Mouse (Mus musculus) neural tube, embryonic 11.5 days (tissue): Measurements from ENCODE around the gene Actl9. TPM values are rescaled to one million over a fixed set of nuclear protein-coding genes. Genes with fewer than 3 reads are reported as not detected.

ENCODE experiments used
- ATAC-seq: fragments of 200-750 bp; cut with Nextera tagmentation; 2 replicates; pipeline ENCODE4 v1.8.0; 2017; ENCODE audit warnings: moderate number of reproducible peaks, mild to moderate bottlenecking, moderate TSS enrichment, moderate library complexity; ENCODE audit not compliant: insufficient read depth, low FRiP score, low TSS enrichment
- DNase-seq: peaks from one replicate; pipeline ENCODE4 v3.0.0-alpha.2; 2015; ENCODE audit warnings: low spot score
- H3K27ac ChIP-seq: fragments of 300-500 bp; sonication (generic); 2 replicates; pipeline ENCODE4 v1.5.1; 2014; ENCODE audit warnings: low read depth, mild to moderate bottlenecking, low read length
- H3K27me3 ChIP-seq: fragments of 300-500 bp; sonication (generic); 2 replicates; pipeline ENCODE4 v1.6.1; 2014; ENCODE audit warnings: mild to moderate bottlenecking, low read length, mixed read lengths; ENCODE audit not compliant: control insufficient read depth, insufficient read depth
- H3K36me3 ChIP-seq: fragments of 300-500 bp; sonication (generic); 2 replicates; pipeline ENCODE4 v1.6.1; 2014; ENCODE audit warnings: mild to moderate bottlenecking, low read length, moderate library complexity, mixed read lengths; ENCODE audit not compliant: control insufficient read depth, insufficient read depth
- H3K4me1 ChIP-seq: fragments of 300-500 bp; sonication (generic); 2 replicates; pipeline ENCODE4 v1.6.1; 2014; ENCODE audit warnings: low read length, mixed read lengths; ENCODE audit not compliant: control insufficient read depth, insufficient read depth
- H3K4me2 ChIP-seq: fragments of 300-500 bp; sonication (generic); 2 replicates; pipeline ENCODE4 v1.6.1; 2014; ENCODE audit warnings: low read depth, mild to moderate bottlenecking, moderate library complexity
- H3K4me3 ChIP-seq: fragments of 300-500 bp; sonication (generic); 2 replicates; pipeline ENCODE4 v1.5.1; 2014; ENCODE audit warnings: low read depth, low read length
- H3K9ac ChIP-seq: fragments of 300-500 bp; sonication (generic); 2 replicates; pipeline ENCODE4 v1.6.1; 2014; ENCODE audit warnings: mild to moderate bottlenecking, low read length
- H3K9me3 ChIP-seq: fragments of 300-500 bp; sonication (generic); 2 replicates; pipeline ENCODE4 v1.6.1; 2016; ENCODE audit warnings: low read length; ENCODE audit not compliant: control insufficient read depth
- WGBS: fragments of 180-500 bp; shearing (Covaris S2); extraction: QIAGEN DNeasy Blood & Tissue Kit; methylation state at CpG from one replicate; pipeline ENCODE4 v1.1.7; 2014; 5-methylcytosine and 5-hydroxymethylcytosine counted together
- polyA plus RNA-seq: library from polyadenylated mRNA; unstranded; fragments of >200 nt; fragmentation: Nextera tagmentation; extraction: Ambion mirVana; gene quantifications from 2 replicates; pipeline ENCODE4 v1.2.1, GENCODE M21; 2014

Gene Actl9
- polyA plus RNA-seq, 1 experiment from 2014 or later = not detected

DNA sequence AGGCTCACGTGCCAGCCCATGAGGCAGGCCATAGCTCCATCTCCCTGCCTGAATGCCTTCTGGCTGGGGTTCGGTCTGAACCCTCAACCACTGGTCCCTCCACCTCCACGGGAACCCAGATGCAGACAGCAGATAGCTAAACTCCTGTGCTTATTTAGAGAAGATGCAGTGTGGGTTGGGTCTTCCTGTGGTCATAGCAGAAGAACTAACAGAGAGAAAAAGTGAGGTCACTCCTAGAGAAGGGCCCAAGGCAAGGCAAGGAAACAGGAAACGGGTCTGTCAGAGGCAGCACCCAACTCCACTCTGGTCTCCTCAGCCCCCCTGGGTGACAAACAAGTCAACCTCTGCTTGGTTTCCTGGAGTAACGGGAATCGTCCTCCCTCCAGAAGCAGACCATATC, 38.5 kb downstream of the Actl9 start:
- no peak for ATAC-seq
- no peak overlapping the region for H3K9ac ChIP-seq
- no peaks in the 10 kb centered on the region for H3K9me3 ChIP-seq
- whole genome bisulfite sequencing = 74% methylated on average over 6 of the region's 6 CpGs
- no peaks in the 10 kb centered on the region for H3K27me3 ChIP-seq
- no peaks in the 10 kb centered on the region for H3K36me3 ChIP-seq
- H3K4me3 ChIP-seq = no peak overlapping the region
- no peaks in the 10 kb centered on the region for H3K4me1 ChIP-seq
- H3K27ac ChIP-seq = no peak overlapping the region
- DNase-seq = no peak
- H3K4me2 ChIP-seq = no peak overlapping the region

Other genes with a start within 250 kb of the Actl9 start
- not detected in 2 replicates for gene Olfr239, start 241.6 kb upstream of the Actl9 start, polyA plus RNA-seq
- not detected in 2 replicates for gene Olfr1564, start 211.2 kb upstream of the Actl9 start, polyA plus RNA-seq
- 20.6 and 22.8 TPM in 2 replicates for gene Zfp955a, start 177.8 kb upstream of the Actl9 start, polyA plus RNA-seq
- gene Olfr63, start 168.2 kb upstream of the Actl9 start, polyA plus RNA-seq = 0.07 TPM in 1 of 2 replicates, not detected in the other
- 9.5 and 10.3 TPM in 2 replicates for gene Zfp955b, start 143.4 kb upstream of the Actl9 start, polyA plus RNA-seq
- 17.9 and 18.9 TPM in 2 replicates for gene Zfp81, start 74.0 kb upstream of the Actl9 start, polyA plus RNA-seq
- 20.6 and 25.0 TPM in 2 replicates for gene Zfp101, start 38.3 kb upstream of the Actl9 start, polyA plus RNA-seq
- gene Adamts10, start 91.3 kb downstream of the Actl9 start, polyA plus RNA-seq = 37.0 and 40.8 TPM in 2 replicates
- gene Myo1f, start 122.8 kb downstream of the Actl9 start, polyA plus RNA-seq = 2.2 and 3.1 TPM in 2 replicates
- gene Zfp414, start 196.2 kb downstream of the Actl9 start, polyA plus RNA-seq = 68.8 and 71.0 TPM in 2 replicates
- 0.20 and 1.0 TPM in 2 replicates for gene Pram1, start 205.2 kb downstream of the Actl9 start, polyA plus RNA-seq